Mouse (Mus musculus) olfactory bulb, adult 2 months (tissue): ENCODE results near the gene Prrc2b.

Experiments used
- CTCF ChIP-seq: fragments of 200-500 bp; IDR thresholded peaks from 2 replicates; pipeline ENCODE4 v1.5.1; 2012; ENCODE audit warnings: low read depth, mild to moderate bottlenecking, low read length, moderate library complexity; ENCODE audit not compliant: insufficient read depth
- POLR2A ChIP-seq: fragments of 200-500 bp; IDR thresholded peaks from 2 replicates; pipeline ENCODE4 v1.6.1; 2012; ENCODE audit warnings: mild to moderate bottlenecking, low read depth, low read length, moderate library complexity; ENCODE audit not compliant: insufficient read depth

GRCm38 (mm10) chr2:32251791-32252527 is 101.1 kb downstream of the Prrc2b start:
- no peak for TF ChIP-seq CTCF
- TF ChIP-seq POLR2A = no peak
